Mouse (Mus musculus): Measurements from ENCODE around the gene Tekt2. TPM values are rescaled to one million over a fixed set of nuclear protein-coding genes. Genes with fewer than 3 reads are reported as not detected.

Gene Tekt2
- total RNA-seq, 2 experiments from 2014 or later, result 1.0 to 1.1 TPM

DNA sequence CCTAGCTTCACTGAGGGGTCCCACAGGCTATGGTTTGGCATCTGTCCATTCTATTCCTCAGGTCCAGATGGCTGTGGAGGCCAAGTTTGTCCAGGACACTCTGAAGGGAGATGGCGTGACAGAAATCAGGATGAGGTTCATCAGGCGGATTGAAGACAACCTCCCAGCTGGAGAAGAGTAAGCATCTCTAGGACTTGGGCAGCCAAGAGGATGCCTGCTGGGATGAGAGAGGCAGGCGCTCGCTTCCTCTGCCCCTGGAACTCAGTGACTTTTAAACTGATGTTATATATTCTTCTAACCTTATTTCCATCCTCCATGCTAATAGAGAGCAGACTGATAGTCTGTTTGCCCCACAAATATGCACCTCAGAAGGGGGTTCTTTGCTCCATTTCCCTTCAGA, 50.4 kb downstream of the Tekt2 start:
- no peak for DNase-seq (ENCODE audit: low spot score in 2 of 2)

DNA sequence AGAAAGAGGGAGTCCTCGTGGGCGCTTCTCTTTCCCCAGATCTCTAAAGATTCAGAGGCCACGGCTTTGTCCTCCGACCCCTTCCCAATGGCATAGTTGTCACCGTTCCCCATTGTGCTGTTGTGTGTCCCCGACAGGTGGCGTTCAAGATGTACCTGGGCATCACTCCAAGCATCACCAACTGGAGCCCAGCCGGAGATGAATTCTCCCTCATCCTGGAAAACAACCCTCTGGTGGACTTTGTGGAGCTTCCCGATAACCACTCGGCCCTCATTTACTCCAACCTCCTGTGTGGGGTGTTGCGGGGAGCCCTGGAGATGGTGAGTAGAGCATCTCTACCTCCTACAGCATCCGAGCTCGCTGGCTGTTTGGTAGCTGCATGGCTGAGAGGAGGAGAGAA, 51.7 kb downstream of the Tekt2 start:
- DNase-seq (ENCODE audit: low spot score in 2 of 2), result peak in 1 of 2 experiments; percentile 43

Other genes with a start within 250 kb of the Tekt2 start
- 10 to 100 TPM; 12.2 to 17.6 TPM for gene Lsm10, start 229.1 kb downstream of the Tekt2 start, total RNA-seq (2021)
- gene Stk40, start 221.7 kb downstream of the Tekt2 start, total RNA-seq (2021), result 10 to 100 TPM; 43.5 to 48.3 TPM
- 1 to 10 TPM; 2.4 to 2.9 TPM for gene Eva1b, start 177.9 kb downstream of the Tekt2 start, total RNA-seq (2021)
- under 1 TPM; 0.59 to 0.77 TPM for gene Sh3d21, start 162.2 kb downstream of the Tekt2 start, total RNA-seq (2021)
- gene Thrap3, start 122.9 kb downstream of the Tekt2 start, total RNA-seq (2021), result 100 to 1,000 TPM; 132 to 156 TPM
- 100 to 1,000 TPM; 251 to 254 TPM for gene Map7d1, start 69.3 kb downstream of the Tekt2 start, total RNA-seq (2021)
- gene Trappc3, start 63.4 kb downstream of the Tekt2 start, total RNA-seq (2021), result 10 to 100 TPM; 84.5 to 87.3 TPM
- 1 to 10 TPM; 1.7 to 2.8 TPM for gene Col8a2, start 38.9 kb downstream of the Tekt2 start, total RNA-seq (2021)
- 10 to 100 TPM; 28.6 to 30.9 TPM for gene Adprhl2, start 4.0 kb downstream of the Tekt2 start, total RNA-seq (2021)
- gene Ago3, start 103.9 kb upstream of the Tekt2 start, total RNA-seq (2021), result 10 to 100 TPM; 33.2 to 35.6 TPM
- 10 to 100 TPM; 48.4 to 49.4 TPM for gene Ago1, start 142.9 kb upstream of the Tekt2 start, total RNA-seq (2021)
- gene Ago4, start 207.8 kb upstream of the Tekt2 start, total RNA-seq (2021), result 1 to 10 TPM; 8.5 to 9.7 TPM
- gene Clspn, start 231.2 kb upstream of the Tekt2 start, total RNA-seq (2021), result 1 to 10 TPM in 1 of 2 experiments, under 1 TPM in 1; 0.98 to 3.2 TPM

All from left cerebral cortex, adult 18-20 months (tissue).